Mouse (Mus musculus) ES-E14 (cell line): ENCODE results near the gene Cass4.

Source experiments
- CHD2 ChIP-seq: IDR thresholded peaks from 2 replicates; pipeline ENCODE4 v1.6.1; 2014; ENCODE audit warnings: mild to moderate bottlenecking, low read depth, low read length, inconsistent platforms
- MAFK ChIP-seq: IDR thresholded peaks from 2 replicates; pipeline ENCODE4 v1.6.1; 2014; ENCODE audit warnings: mild to moderate bottlenecking, low read depth, low read length, inconsistent platforms; ENCODE audit not compliant: insufficient read depth
- ZC3H11A ChIP-seq: IDR thresholded peaks from 2 replicates; pipeline ENCODE4 v1.6.1; 2012; ENCODE audit warnings: low read depth, mild to moderate bottlenecking, inconsistent platforms, low read length, borderline replicate concordance
- ZNF384 ChIP-seq: IDR thresholded peaks from 2 replicates; pipeline ENCODE4 v1.6.1; 2012; ENCODE audit warnings: low read depth, low read length, inconsistent platforms

DNA sequence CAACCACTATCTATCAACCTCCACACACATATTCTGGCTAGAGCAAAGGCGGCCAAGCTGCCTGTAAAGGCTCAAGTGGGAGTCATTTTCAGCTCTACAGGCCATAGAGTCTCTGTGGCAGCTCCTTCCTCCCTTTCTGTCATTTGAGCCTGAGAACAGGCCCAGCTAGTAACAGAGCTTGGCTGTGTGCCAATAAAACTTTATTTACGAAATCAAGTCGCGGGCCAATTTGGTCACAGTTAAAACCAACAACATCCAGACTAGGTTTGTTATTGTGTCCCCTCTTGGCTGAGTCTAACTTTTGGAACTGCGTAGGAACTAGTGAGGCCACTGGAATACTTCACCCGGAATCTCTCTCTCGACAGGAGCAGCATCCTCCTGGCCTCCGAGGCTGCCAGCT lies 80.0 kb downstream of the Cass4 start:
- TF ChIP-seq ZC3H11A (no peak), MAFK (no peak), ZNF384 (no peak), CHD2 (no peak)
